Mouse (Mus musculus): ENCODE measurements around the gene Phrf1. TPM values are rescaled to one million over a fixed set of nuclear protein-coding genes. Genes with fewer than 3 reads are reported as not detected.
"Not testable (repeated sequence)": the region's sequence is repeated elsewhere in the genome, so short reads cannot be mapped to it uniquely, and the experiment has no call there.

The Phrf1 gene
- polyA plus RNA-seq, 1 experiment from 2014 or later = 68.9 TPM

DNA sequence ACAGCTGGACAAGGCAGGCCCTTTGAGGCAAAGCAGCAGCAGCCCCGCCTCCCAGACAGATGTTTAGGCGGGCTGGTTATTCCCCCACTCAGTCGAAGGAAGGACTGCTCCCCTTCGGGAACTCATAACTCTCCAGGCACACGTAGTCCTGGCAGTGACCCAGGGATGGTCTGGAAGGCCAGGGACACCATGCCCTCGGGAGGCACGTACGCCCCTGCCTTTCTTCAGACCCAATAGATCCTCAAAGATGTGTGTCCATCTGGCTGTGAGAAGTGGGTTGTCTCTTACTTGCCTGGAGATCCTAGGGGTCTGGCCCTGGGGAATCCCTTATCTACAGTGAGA lies 6.5 kb upstream of the Phrf1 start:
- no peaks in the 10 kb centered on the region for H3K27me3 ChIP-seq
- peak overlapping the region; percentile 67 for H3K4me3 ChIP-seq
- H3K36me3 ChIP-seq = peaks cover 12% of the 10 kb centered on the region; the same call in 1 of the 2 replicates
- peaks cover 48% of the 10 kb centered on the region for H3K4me1 ChIP-seq
- no peaks in the 10 kb centered on the region for H3K9me3 ChIP-seq
- 0 out of 2 replicates have a peak overlapping the region, but pooled peaks have one; percentile 20 for H3K9ac ChIP-seq
- peak overlapping the region; percentile 90 for H3K27ac ChIP-seq
- no peak for ATAC-seq (ENCODE audit: insufficient number of reproducible peaks, low FRiP score, low TSS enrichment, low read depth)
- WGBS = 4% methylated on average over 8 of the region's 8 CpGs
- peak overlapping the region; percentile 82 for H3K4me2 ChIP-seq

- Histone ChIP-seq H3K27me3 (no peaks in the 10 kb centered on the region), H3K36me3 (peaks cover 12% of the 10 kb centered on the region; the same call in 1 of the 2 replicates), H3K9ac (no peak overlapping the region), H3K4me2 (peak overlapping the region; percentile 82; the same call in 1 of the 2 replicates), H3K9me3 (no peaks in the 10 kb centered on the region), H3K27ac (peak overlapping the region; percentile 90), H3K4me1 (peaks cover 44% of the 10 kb centered on the region), H3K4me3 (no peak overlapping the region)
- WGBS = 77% methylated on average over 4 of the region's 4 CpGs
- ATAC-seq (ENCODE audit: insufficient number of reproducible peaks, low FRiP score, low TSS enrichment, low read depth) = no peak
Measured at GRCm38 (mm10) chr7:141222696-141223215, 5.8 kb upstream of the Phrf1 start.

- H3K4me2 ChIP-seq = no peak overlapping the region
- no peaks in the 10 kb centered on the region for H3K9me3 ChIP-seq
- peaks cover 36% of the 10 kb centered on the region for H3K4me1 ChIP-seq
- H3K9ac ChIP-seq = no peak overlapping the region
- H3K27ac ChIP-seq = no peak overlapping the region
- H3K27me3 ChIP-seq = no peaks in the 10 kb centered on the region
- 81% methylated on average over 6 of the region's 6 CpGs for WGBS
- peaks cover 8% of the 10 kb centered on the region for H3K36me3 ChIP-seq
- no peak overlapping the region for H3K4me3 ChIP-seq
- no peak for ATAC-seq (ENCODE audit: insufficient number of reproducible peaks, low FRiP score, low TSS enrichment, low read depth)
Measured at GRCm38 (mm10) chr7:141226535-141226934, 2.0 kb upstream of the Phrf1 start.

DNA sequence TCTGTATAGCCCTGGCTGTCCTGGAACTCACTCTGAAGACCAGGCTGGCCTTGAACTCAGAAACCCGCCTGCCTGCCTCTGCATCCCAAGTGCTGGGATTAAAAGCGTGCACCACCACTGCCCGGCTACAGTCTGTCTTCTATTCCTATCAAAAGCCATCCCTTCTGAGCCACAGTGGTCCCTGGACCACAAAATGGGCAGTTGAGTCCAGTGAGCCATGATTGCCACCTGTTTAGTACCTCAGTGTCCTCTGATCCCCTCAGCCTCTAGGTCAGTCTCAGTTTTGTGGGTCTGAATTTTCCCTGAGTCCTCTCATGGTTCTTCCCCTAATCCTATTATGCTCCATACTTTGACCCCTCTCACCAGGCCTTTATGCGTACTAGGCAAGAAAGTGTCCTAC lies 788 bp upstream of the Phrf1 start:
- 79% methylated on average over 4 of the region's 4 CpGs for WGBS
- Histone ChIP-seq H3K4me2 (peak overlapping the region; percentile 71; the same call in 1 of the 2 replicates), H3K9me3 (no peaks in the 10 kb centered on the region), H3K4me1 (peaks cover 25% of the 10 kb centered on the region), H3K27me3 (no peaks in the 10 kb centered on the region), H3K27ac (0 out of 2 replicates have a peak overlapping the region, but pooled peaks have one; percentile 96), H3K4me3 (peak overlapping the region; percentile 100; the same call in 1 of the 2 replicates), H3K36me3 (peaks cover 21% of the 10 kb centered on the region), H3K9ac (no peak overlapping the region)
- 0 out of 2 replicates have a peak, but pooled peaks have one; percentile 2 for ATAC-seq (ENCODE audit: insufficient number of reproducible peaks, low FRiP score, low TSS enrichment, low read depth)

DNA sequence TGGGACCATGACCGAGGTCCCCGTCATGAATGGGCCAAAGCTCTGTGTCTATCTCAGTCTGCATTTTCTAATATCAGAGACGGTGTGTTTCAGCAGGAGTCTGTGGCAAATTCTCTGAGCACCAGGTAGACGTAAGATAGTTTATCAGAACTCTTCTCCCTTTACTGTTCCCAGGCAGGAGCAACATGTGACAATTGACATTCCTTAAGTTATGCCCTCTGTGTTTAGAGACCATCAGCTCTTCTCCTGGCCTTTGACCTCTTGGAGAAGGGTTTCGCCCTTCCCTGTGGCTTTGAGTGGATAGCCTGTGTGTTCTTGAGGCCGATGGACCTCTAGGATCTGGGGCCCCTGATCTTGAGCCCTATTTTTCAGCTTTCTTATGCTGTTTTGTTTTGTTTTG lies 1.1 kb downstream of the Phrf1 start:
- Histone ChIP-seq H3K27ac (no peak overlapping the region), H3K9ac (peak overlapping the region; percentile 97), H3K36me3 (peaks cover 40% of the 10 kb centered on the region), H3K4me2 (peak overlapping the region; percentile 71), H3K4me3 (peak overlapping the region; percentile 100), H3K9me3 (no peaks in the 10 kb centered on the region), H3K4me1 (peaks cover 22% of the 10 kb centered on the region), H3K27me3 (no peaks in the 10 kb centered on the region)
- WGBS = 58% methylated on average over 6 of the region's 6 CpGs
- no peak for ATAC-seq (ENCODE audit: insufficient number of reproducible peaks, low FRiP score, low TSS enrichment, low read depth)

GRCm38 (mm10) chr7:141230570-141230969 lies 2.0 kb downstream of the Phrf1 start:
- Histone ChIP-seq H3K27me3 (no peaks in the 10 kb centered on the region), H3K9me3 (no peaks in the 10 kb centered on the region), H3K36me3 (peaks cover 49% of the 10 kb centered on the region), H3K4me2 (no peak overlapping the region), H3K4me3 (no peak overlapping the region), H3K4me1 (peaks cover 22% of the 10 kb centered on the region), H3K9ac (no peak overlapping the region), H3K27ac (no peak overlapping the region)
- no peak for ATAC-seq (ENCODE audit: insufficient number of reproducible peaks, low FRiP score, low TSS enrichment, low read depth)
- 95% methylated on average over 4 of the region's 4 CpGs for WGBS

DNA sequence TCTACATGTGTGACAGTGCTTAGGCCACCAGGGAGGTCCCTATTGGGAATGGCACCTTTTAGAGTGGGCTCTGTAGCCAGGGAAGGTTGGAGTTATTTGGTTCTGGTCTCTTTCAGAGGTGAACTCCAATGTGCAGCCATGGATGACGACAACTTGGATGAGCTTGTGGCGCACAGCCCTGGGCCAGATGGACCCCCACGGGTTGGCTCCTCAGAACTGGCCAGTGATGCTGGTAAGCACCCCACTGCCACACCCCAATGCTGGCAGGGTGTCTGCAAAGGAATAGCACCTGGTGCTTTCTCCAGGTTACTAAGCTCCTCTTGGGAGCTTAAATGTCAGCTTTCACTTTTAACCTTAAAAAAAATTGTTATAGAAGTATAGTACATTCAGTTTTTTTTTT lies 2.5 kb downstream of the Phrf1 start:
- H3K9me3 ChIP-seq = no peaks in the 10 kb centered on the region
- no peak overlapping the region for H3K27ac ChIP-seq
- WGBS = 92% methylated on average over 3 of the region's 3 CpGs
- peaks cover 22% of the 10 kb centered on the region for H3K4me1 ChIP-seq
- peaks cover 54% of the 10 kb centered on the region for H3K36me3 ChIP-seq
- H3K9ac ChIP-seq = no peak overlapping the region
- no peak overlapping the region for H3K4me3 ChIP-seq
- no peak for ATAC-seq (ENCODE audit: insufficient number of reproducible peaks, low FRiP score, low TSS enrichment, low read depth)
- H3K27me3 ChIP-seq = no peaks in the 10 kb centered on the region
- H3K4me2 ChIP-seq = no peak overlapping the region

- no peaks in the 10 kb centered on the region for H3K27me3 ChIP-seq
- no peak overlapping the region for H3K4me2 ChIP-seq
- WGBS = 96% methylated on average over 10 of the region's 10 CpGs
- ATAC-seq (ENCODE audit: insufficient number of reproducible peaks, low FRiP score, low TSS enrichment, low read depth) = no peak
- no peak overlapping the region for H3K9ac ChIP-seq
- H3K27ac ChIP-seq = no peak overlapping the region
- peaks cover 22% of the 10 kb centered on the region for H3K4me1 ChIP-seq
- no peaks in the 10 kb centered on the region for H3K9me3 ChIP-seq
- H3K36me3 ChIP-seq = peaks cover 57% of the 10 kb centered on the region
- no peak overlapping the region for H3K4me3 ChIP-seq
Measured at GRCm38 (mm10) chr7:141231551-141231950, 3.0 kb downstream of the Phrf1 start.

GRCm38 (mm10) chr7:141250486-141250885 lies 21.9 kb downstream of the Phrf1 start:
- H3K4me3 ChIP-seq; H3K9me3 ChIP-seq; H3K27ac ChIP-seq; H3K27me3 ChIP-seq; H3K4me2 ChIP-seq; H3K4me1 ChIP-seq; ATAC-seq (ENCODE audit: insufficient number of reproducible peaks, low FRiP score, low TSS enrichment, low read depth); H3K9ac ChIP-seq: not testable (repeated sequence)
- 84% methylated on average over 4 of the region's 4 CpGs for WGBS
- peaks cover 89% of the 10 kb centered on the region for H3K36me3 ChIP-seq

GRCm38 (mm10) chr7:141256159-141256558 lies 27.6 kb downstream of the Phrf1 start:
- no peak overlapping the region for H3K9ac ChIP-seq
- H3K27me3 ChIP-seq = no peaks in the 10 kb centered on the region
- H3K9me3 ChIP-seq = no peaks in the 10 kb centered on the region
- H3K4me2 ChIP-seq = no peak overlapping the region
- H3K27ac ChIP-seq = no peak overlapping the region
- ATAC-seq (ENCODE audit: insufficient number of reproducible peaks, low FRiP score, low TSS enrichment, low read depth) = no peak
- H3K4me1 ChIP-seq = no peaks in the 10 kb centered on the region
- WGBS = 86% methylated on average over 10 of the region's 10 CpGs
- H3K36me3 ChIP-seq = peaks cover 90% of the 10 kb centered on the region
- no peak overlapping the region for H3K4me3 ChIP-seq

DNA sequence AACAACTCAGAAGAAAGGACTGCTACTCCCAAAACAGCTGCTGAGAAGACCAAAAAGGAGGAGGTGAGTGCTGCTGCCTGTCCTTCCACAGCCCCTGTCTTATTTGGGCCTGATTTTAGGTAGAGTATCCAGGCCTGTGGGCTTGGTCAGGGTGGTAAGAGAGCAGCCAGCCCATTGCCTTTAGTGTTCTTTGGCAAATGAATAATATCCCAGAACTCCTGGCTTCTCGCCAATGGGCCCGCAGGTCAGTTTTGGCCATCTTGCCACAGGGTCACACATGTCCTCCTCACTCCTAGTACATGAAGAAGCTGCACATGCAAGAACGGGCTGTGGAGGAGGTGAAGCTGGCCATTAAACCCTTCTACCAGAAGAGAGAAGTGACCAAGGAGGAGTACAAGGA lies 32.9 kb downstream of the Phrf1 start:
- Histone ChIP-seq H3K9me3 (no peaks in the 10 kb centered on the region), H3K4me2 (no peak overlapping the region), H3K9ac (no peak overlapping the region), H3K27me3 (no peaks in the 10 kb centered on the region), H3K4me3 (no peak overlapping the region), H3K36me3 (peaks cover 76% of the 10 kb centered on the region), H3K4me1 (peaks cover 17% of the 10 kb centered on the region), H3K27ac (no peak overlapping the region)
- 87% methylated on average over 3 of the region's 3 CpGs for WGBS
- ATAC-seq (ENCODE audit: insufficient number of reproducible peaks, low FRiP score, low TSS enrichment, low read depth) = no peak

DNA sequence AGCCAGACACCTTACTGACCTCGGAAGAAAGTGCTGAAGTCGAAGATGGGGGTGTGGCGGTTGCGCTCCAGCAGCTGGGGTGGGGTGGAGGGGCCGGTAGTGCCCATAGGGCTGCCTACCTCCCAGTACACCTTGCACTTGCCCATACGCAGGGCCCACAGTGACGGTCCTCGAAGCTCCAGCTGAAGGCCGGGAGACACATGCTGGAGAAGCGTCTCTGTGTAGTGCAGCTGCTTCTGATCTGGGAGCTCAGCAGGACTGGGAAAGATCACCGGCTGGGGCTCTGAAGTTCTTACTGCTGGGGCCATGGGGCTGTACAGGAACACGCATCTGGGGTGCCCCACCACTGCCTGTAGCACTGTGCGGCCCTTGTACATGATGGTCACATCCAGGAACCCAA lies 35.1 kb downstream of the Phrf1 start:
- Histone ChIP-seq H3K9ac (no peak overlapping the region), H3K27ac (no peak overlapping the region), H3K4me2 (no peak overlapping the region), H3K36me3 (peaks cover 55% of the 10 kb centered on the region), H3K27me3 (no peaks in the 10 kb centered on the region), H3K4me1 (peaks cover 18% of the 10 kb centered on the region), H3K9me3 (no peaks in the 10 kb centered on the region), H3K4me3 (no peak overlapping the region)
- no peak for ATAC-seq (ENCODE audit: insufficient number of reproducible peaks, low FRiP score, low TSS enrichment, low read depth)
- WGBS = 84% methylated on average over 13 of the region's 13 CpGs
